11 mouse cellular contexts compared by ENCODE assay signal in the genomic region with DNA sequence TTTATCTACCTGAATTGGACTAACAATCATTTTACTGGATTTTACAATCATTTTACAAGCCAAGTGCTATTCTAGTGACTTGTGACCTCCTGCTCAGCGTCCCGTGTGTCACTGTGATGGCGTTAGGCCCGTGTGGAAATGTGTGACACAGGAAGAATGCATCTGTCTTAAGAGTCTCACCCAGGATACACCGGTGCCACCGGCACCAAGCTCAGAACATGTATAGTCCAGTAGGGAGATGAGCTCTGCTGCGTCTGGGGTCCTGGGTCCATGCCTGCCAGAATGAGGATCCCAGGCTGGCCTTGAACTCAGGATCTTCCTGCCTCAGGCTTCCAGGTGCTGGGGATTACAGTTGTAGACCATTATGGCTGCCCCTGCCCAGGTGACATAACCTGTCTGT. TPM values are rescaled to one million over a fixed set of nuclear protein-coding genes. Genes with fewer than 3 reads are reported as not detected.
A peak's percentile ranks its signal among the peaks of the same experiment; 100 is the strongest.
DNase-seq lines count a peak whose midpoint lies in the region; ATAC-seq and TF ChIP-seq lines count a peak whose summit lies in the region.
"Had no signal": no experiment of that assay in that cellular context is flagged by ENCODE, and none has a peak within 500 bp of the region (broad histone marks: within the 10 kb centered on the region; RNA-seq: fewer than 3 reads in every experiment).

No protein-coding gene starts in this region.

- TF ChIP-seq CTCF in lung, adult 2 months (IDR thresholded peaks at IDR 0.05; ENCODE audit: insufficient read depth, low read length) = no peak
- TF ChIP-seq CTCF in embryonic fibroblast, embryonic 13.5 days (IDR thresholded peaks at IDR 0.05; ENCODE audit: borderline replicate concordance, insufficient read depth, low read length) = no peak

- H3K4me1 ChIP-seq in heart, embryonic 13.5 days = peaks cover 86% of the 10 kb centered on the region
- H3K4me1 ChIP-seq in lung, adult 2 months (ENCODE audit: control insufficient read depth, insufficient read depth, low read length) = peaks cover 37% of the 10 kb centered on the region
- H3K4me1 ChIP-seq in embryonic fibroblast, embryonic 13.5 days (ENCODE audit: control insufficient read depth, insufficient read depth, low read length) = peaks cover 30% of the 10 kb centered on the region
- H3K4me1 ChIP-seq in limb, embryonic 14.5 days (ENCODE audit: control insufficient read depth, insufficient read depth, low read length) = peaks cover 61% of the 10 kb centered on the region

- no peak for DNase-seq in heart, postnatal 14 days
- no peak for DNase-seq in lung, adult 2 months
- no peak for DNase-seq in lung, adult 18-20 months
- no peak for DNase-seq in limb, embryonic 14.5 days (ENCODE audit: low spot score)
- no peak for DNase-seq in gastrocnemius, adult 18-20 months (ENCODE audit: low spot score)
- no peak for DNase-seq in adrenal gland, postnatal 25 days
- DNase-seq: gastrocnemius, postnatal 25 days; layer of hippocampus, adult 9-11 months had no signal

- H3K4me3 ChIP-seq in heart, embryonic 13.5 days = no peak overlapping the region
- H3K4me3 ChIP-seq in lung, adult 2 months (replicated peaks; ENCODE audit: extremely low read depth, low read depth, low read length) = peak overlapping the region; percentile 21
- no peak overlapping the region for H3K4me3 ChIP-seq in embryonic fibroblast, embryonic 13.5 days (ENCODE audit: insufficient read depth, low read length)
- peak overlapping the region; percentile 90; the same call in 1 of the 2 replicates for H3K4me3 ChIP-seq in limb, embryonic 14.5 days (replicated peaks; ENCODE audit: low read length)
- H3K4me3 ChIP-seq: megakaryocyte, embryonic 14.5 days had no signal

- no peak for TF ChIP-seq POLR2A in lung, adult 2 months (IDR thresholded peaks at IDR 0.05; ENCODE audit: borderline replicate concordance, extremely low read depth, low read depth, low read length)
- TF ChIP-seq POLR2A in embryonic fibroblast, embryonic 13.5 days (IDR thresholded peaks at IDR 0.05; ENCODE audit: low read depth, low read length) = no peak
- TF ChIP-seq POLR2A in limb, embryonic 14.5 days (IDR thresholded peaks at IDR 0.05; ENCODE audit: borderline replicate concordance, extremely low read depth, insufficient read depth, insufficient read length) = no peak

- ATAC-seq in heart, embryonic 13.5 days (ENCODE audit: extremely low read depth, insufficient number of reproducible peaks, low FRiP score, low TSS enrichment) = no peak
- no peak for ATAC-seq in limb, embryonic 14.5 days (ENCODE audit: low FRiP score, low read depth)

- intact Hi-C loops in heart, postnatal 14 days (cut with DNase I) = loop anchor here (2.0 kb wide), 2 partner anchors 17 to 37 kb away; no protein-coding TSS in a partner anchor

- no peaks in the 10 kb centered on the region for H3K27me3 ChIP-seq in heart, embryonic 13.5 days (replicated peaks)
- H3K27me3 ChIP-seq in limb, embryonic 14.5 days (ENCODE audit: control insufficient read depth, insufficient read depth, low read length) = no peaks in the 10 kb centered on the region
- H3K27me3 ChIP-seq: megakaryocyte, embryonic 14.5 days had no signal

- peaks cover 27% of the 10 kb centered on the region for H3K36me3 ChIP-seq in heart, embryonic 13.5 days
- peaks cover 20% of the 10 kb centered on the region for H3K36me3 ChIP-seq in limb, embryonic 14.5 days (ENCODE audit: control insufficient read depth, insufficient read depth, low read length)

- WGBS in heart, embryonic 13.5 days = 81% methylated on average over 7 of the region's 7 CpGs
- 50% methylated on average over 7 of the region's 7 CpGs for whole genome bisulfite sequencing in lung, adult 2 months
- WGBS in limb, embryonic 14.5 days = 75% methylated on average over 7 of the region's 7 CpGs

- no peak overlapping the region for H3K27ac ChIP-seq in heart, embryonic 13.5 days (replicated peaks)
- H3K27ac ChIP-seq in embryonic fibroblast, embryonic 13.5 days (ENCODE audit: insufficient read depth, low read length) = peak overlapping the region; percentile 24; the same call in 1 of the 2 replicates
- H3K27ac ChIP-seq in limb, embryonic 14.5 days (replicated peaks; ENCODE audit: low read depth, low read length) = 0 out of 2 replicates have a peak overlapping the region, but pooled peaks have one; percentile 38

- H3K4me2 ChIP-seq in heart, embryonic 13.5 days = peak overlapping the region; percentile 76; the same call in 1 of the 2 replicates
- H3K4me2 ChIP-seq in limb, embryonic 14.5 days (replicated peaks; ENCODE audit: low read depth, low read length, severe bottlenecking) = peak overlapping the region; percentile 68; the same call in 1 of the 2 replicates

- H3K9ac ChIP-seq in heart, embryonic 13.5 days = peak overlapping the region; percentile 91
- 0 out of 2 replicates have a peak overlapping the region, but pooled peaks have one; percentile 21 for H3K9ac ChIP-seq in limb, embryonic 14.5 days (ENCODE audit: low read depth, low read length, severe bottlenecking)

- H3K9me3 ChIP-seq in heart, embryonic 13.5 days = 0 out of 2 replicates have a peak, but pooled peaks cover 5% of the 10 kb centered on the region
- no peaks in the 10 kb centered on the region for H3K9me3 ChIP-seq in limb, embryonic 14.5 days (ENCODE audit: control insufficient read depth, low read length)
- H3K9me3 ChIP-seq: megakaryocyte, embryonic 14.5 days had no signal

RNA-seq across cellular contexts. Expression of a gene that starts 2.8 kb away (rescaled TPM):
- polyA plus RNA-seq in heart, embryonic 13.5 days (2015; fragmentation: Nextera tagmentation; extraction: Ambion mirVana) = 44.5 and 45.3 TPM in 2 replicates
- total RNA-seq in heart, postnatal 14 days (2021) = 10 to 100 TPM; 89.1 to 92.0 TPM
- polyA plus RNA-seq in lung, adult 2 months (2012; rRNA removed) = 123 and 133 TPM in 2 replicates
- polyA plus RNA-seq in embryonic fibroblast, embryonic 13.5 days (2011; ENCODE audit: insufficient read length, low read depth, missing spikeins) = 65.7 and 70.4 TPM in 2 replicates
- polyA plus RNA-seq in limb, embryonic 14.5 days (2012; rRNA removed) = 72.5 and 85.2 TPM in 2 replicates
- 38.7 and 40.3 TPM in 2 replicates for polyA plus RNA-seq in limb, embryonic 14.5 days (2014; fragmentation: Nextera tagmentation; extraction: Ambion mirVana)
- total RNA-seq in gastrocnemius, adult 18-20 months (2021) = 10 to 100 TPM; 52.1 to 53.3 TPM
- total RNA-seq in adrenal gland, postnatal 25 days (2021) = 157 and 195 TPM in 2 replicates

Comparison
In these comparisons a context has a peak if more than half of its experiments do, and no peak if none do; other contexts are left out.
1. H3K4me3 ChIP-seq: peak in lung, adult 2 months (single experiment) and limb, embryonic 14.5 days (single experiment); none in heart, embryonic 13.5 days (single experiment) and embryonic fibroblast, embryonic 13.5 days (single experiment).